Comparison of ENCODE assay signal across 9 mouse cellular contexts in genomic region chr16:33698277-33698790, GRCm38 (mm10). TPM values are rescaled to one million over a fixed set of nuclear protein-coding genes. Genes with fewer than 3 reads are reported as not detected.
DNase-seq lines count a peak whose midpoint lies in the region; ATAC-seq lines count a peak whose summit lies in the region.
"Had no signal": no experiment of that assay in that cellular context is flagged by ENCODE, and none has a peak within 500 bp of the region (broad histone marks: within the 10 kb centered on the region; RNA-seq: fewer than 3 reads in every experiment).

No protein-coding gene starts in this region.

- no peak overlapping the region for H3K4me2 ChIP-seq in kidney, embryonic 15.5 days
- H3K4me2 ChIP-seq in embryonic facial prominence, embryonic 15.5 days (replicated peaks) = no peak overlapping the region

- no peaks in the 10 kb centered on the region for H3K9me3 ChIP-seq in kidney, embryonic 15.5 days (replicated peaks)
- H3K9me3 ChIP-seq in embryonic facial prominence, embryonic 15.5 days (replicated peaks) = no peaks in the 10 kb centered on the region

- no peaks in the 10 kb centered on the region for H3K36me3 ChIP-seq in kidney, embryonic 15.5 days
- H3K36me3 ChIP-seq in embryonic facial prominence, embryonic 15.5 days = no peaks in the 10 kb centered on the region

- WGBS in kidney, embryonic 15.5 days = 59% methylated on average over 12 of the region's 12 CpGs
- 61% methylated on average over 12 of the region's 12 CpGs for WGBS in embryonic facial prominence, embryonic 15.5 days

- H3K9ac ChIP-seq in kidney, embryonic 15.5 days = no peak overlapping the region
- no peak overlapping the region for H3K9ac ChIP-seq in embryonic facial prominence, embryonic 15.5 days

- no peaks in the 10 kb centered on the region for H3K27me3 ChIP-seq in kidney, embryonic 15.5 days
- H3K27me3 ChIP-seq in embryonic facial prominence, embryonic 15.5 days = no peaks in the 10 kb centered on the region
- H3K27me3 ChIP-seq: Patski had no signal

- no peak overlapping the region for H3K4me3 ChIP-seq in kidney, embryonic 15.5 days (replicated peaks)
- no peak overlapping the region for H3K4me3 ChIP-seq in embryonic facial prominence, embryonic 15.5 days (replicated peaks)

- no peak for ATAC-seq in kidney, embryonic 15.5 days (replicated peaks; ENCODE audit: low FRiP score)
- no peak for ATAC-seq in embryonic facial prominence, embryonic 15.5 days (ENCODE audit: insufficient number of reproducible peaks, low FRiP score, low TSS enrichment, low read depth)
- ATAC-seq in granulocyte monocyte progenitor cell, adult 5-6 weeks (replicated peaks; ENCODE audit: poor library complexity, severe bottlenecking) = no peak
- ATAC-seq: Patski had no signal

- H3K4me1 ChIP-seq in kidney, embryonic 15.5 days = peaks cover 27% of the 10 kb centered on the region
- H3K4me1 ChIP-seq in embryonic facial prominence, embryonic 15.5 days = peaks cover 62% of the 10 kb centered on the region

- peak overlapping the region; percentile 61 for H3K27ac ChIP-seq in kidney, embryonic 15.5 days
- peak overlapping the region; percentile 60; the same call in 1 of the 2 replicates for H3K27ac ChIP-seq in embryonic facial prominence, embryonic 15.5 days (replicated peaks)

- no peak for DNase-seq in kidney, adult 18-20 months
- DNase-seq in T-cell, adult 2 months (ENCODE audit: low spot score) = peak; percentile 60
- DNase-seq in lung, postnatal 14 days = peak; percentile 46
- no peak for DNase-seq in adrenal gland, postnatal 10 days
- no peak for DNase-seq in left cerebral cortex, adult 18-20 months (ENCODE audit: low spot score in 2 of 2)

RNA-seq across cellular contexts. Expression of gene Heg1, which starts 14.2 kb away (rescaled TPM):
- polyA plus RNA-seq in kidney, embryonic 15.5 days (2015; fragmentation: Nextera tagmentation; extraction: Ambion mirVana) = 18.4 and 19.9 TPM in 2 replicates
- 19.5 and 20.4 TPM in 2 replicates for polyA plus RNA-seq in embryonic facial prominence, embryonic 15.5 days (2015; fragmentation: Nextera tagmentation; extraction: Ambion mirVana)
- total RNA-seq in adrenal gland, postnatal 10 days (2021) = 10 to 100 TPM; 83.8 to 95.3 TPM
- 10 to 100 TPM; 25.0 to 25.2 TPM for total RNA-seq in left cerebral cortex, adult 18-20 months (2021)
- total RNA-seq in granulocyte monocyte progenitor cell, adult 5-6 weeks (2014; fragmentation: Nextera tagmentation) = 30.9 and 34.2 TPM in 2 replicates
- total RNA-seq in granulocyte monocyte progenitor cell, adult 5-6 weeks (2017) = 20.8 and 24.9 TPM in 2 replicates

Comparison
In these comparisons a context has a peak if more than half of its experiments do, and no peak if none do; other contexts are left out.
1. DNase-seq: peak in T-cell, adult 2 months (single experiment) and lung, postnatal 14 days (single experiment); none in kidney, adult 18-20 months (single experiment), adrenal gland, postnatal 10 days (single experiment) and left cerebral cortex, adult 18-20 months (0 of 2).